Mouse (Mus musculus) right cerebral cortex, postnatal 25 days (tissue): Measurements from ENCODE around the gene Sbp.
A peak's percentile ranks its signal among the peaks of the same experiment; 100 is the strongest.

Experiments used
- DNase-seq: peaks from one replicate; pipeline ENCODE4 v3.0.0; 2022

Gene Sbp

GRCm38 (mm10) chr17:23992789-23993553 is 51.5 kb downstream of the Sbp start:
- no peak for DNase-seq

- peak; percentile 88 for DNase-seq
These were observed 52.3 kb downstream of the Sbp start for GRCm38 (mm10) chr17:23993559-23994428.

- no peak for DNase-seq
These were observed 53.2 kb downstream of the Sbp start for GRCm38 (mm10) chr17:23994667-23995066.
